Mouse (Mus musculus) stomach, postnatal 0 days (tissue): ENCODE results near the gene Efnb3. TPM values are rescaled to one million over a fixed set of nuclear protein-coding genes. Genes with fewer than 3 reads are reported as not detected.

Source experiments
- ATAC-seq: fragments of 200-750 bp; cut with Nextera tagmentation; 2 replicates; pipeline ENCODE4 v1.8.0; 2017; ENCODE audit not compliant: low FRiP score, low TSS enrichment
- DNase-seq: peaks from one replicate; pipeline ENCODE4 v3.0.0-alpha.2; 2016; ENCODE audit warnings: low spot score
- H3K27ac ChIP-seq: fragments of 300-500 bp; sonication (generic); replicated peaks from 2 replicates; pipeline ENCODE4 v1.5.1; 2014; ENCODE audit warnings: mild to moderate bottlenecking, control low read depth
- H3K27me3 ChIP-seq: fragments of 300-500 bp; sonication (generic); 2 replicates; pipeline ENCODE4 v1.6.1; 2014; ENCODE audit warnings: low read length; ENCODE audit not compliant: control insufficient read depth, insufficient read depth
- H3K36me3 ChIP-seq: fragments of 300-500 bp; sonication (generic); 2 replicates; pipeline ENCODE4 v1.6.1; 2014; ENCODE audit warnings: low read length, mixed read lengths; ENCODE audit not compliant: control insufficient read depth, insufficient read depth
- H3K4me1 ChIP-seq: fragments of 300-500 bp; sonication (generic); replicated peaks from 2 replicates; pipeline ENCODE4 v1.6.1; 2014; ENCODE audit warnings: antibody characterized with exemption; ENCODE audit not compliant: control insufficient read depth, insufficient read depth
- H3K4me2 ChIP-seq: fragments of 300-500 bp; sonication (generic); replicated peaks from 2 replicates; pipeline ENCODE4 v1.6.1; 2014; ENCODE audit warnings: low read depth, mild to moderate bottlenecking, control low read depth, moderate library complexity
- H3K4me3 ChIP-seq: fragments of 300-500 bp; sonication (generic); 2 replicates; pipeline ENCODE4 v1.5.1; 2014; ENCODE audit warnings: low read depth, low read length, control low read depth
- H3K9ac ChIP-seq: fragments of 300-500 bp; sonication (generic); 2 replicates; pipeline ENCODE4 v1.6.1; 2014; ENCODE audit warnings: mild to moderate bottlenecking, low read length, control low read depth, mixed read lengths
- H3K9me3 ChIP-seq: fragments of 300-500 bp; sonication (generic); 2 replicates; pipeline ENCODE4 v1.6.1; 2016; ENCODE audit warnings: low read length; ENCODE audit not compliant: control insufficient read depth
- CTCF ChIP-seq: IDR thresholded peaks from 2 replicates; pipeline ENCODE4 v1.5.1; 2016; ENCODE audit warnings: antibody characterized with exemption, low read depth, mild to moderate bottlenecking, moderate library complexity
- EP300 ChIP-seq: optimal IDR thresholded peaks from 2 replicates; pipeline ENCODE3; 2016; ENCODE audit warnings: antibody characterized with exemption
- WGBS: fragments of 180-500 bp; shearing (Covaris S2); extraction: QIAGEN DNeasy Blood & Tissue Kit; methylation state at CpG from one replicate; pipeline ENCODE4 v1.1.7; 2014; 5-methylcytosine and 5-hydroxymethylcytosine counted together
- polyA plus RNA-seq: library from polyadenylated mRNA; unstranded; fragments of >200 nt; fragmentation: Nextera tagmentation; extraction: Ambion mirVana; gene quantifications from 2 replicates; pipeline ENCODE4 v1.2.1, GENCODE M21; 2015

Gene Efnb3
- polyA plus RNA-seq, 1 experiment from 2014 or later, result 3.9 TPM

DNA sequence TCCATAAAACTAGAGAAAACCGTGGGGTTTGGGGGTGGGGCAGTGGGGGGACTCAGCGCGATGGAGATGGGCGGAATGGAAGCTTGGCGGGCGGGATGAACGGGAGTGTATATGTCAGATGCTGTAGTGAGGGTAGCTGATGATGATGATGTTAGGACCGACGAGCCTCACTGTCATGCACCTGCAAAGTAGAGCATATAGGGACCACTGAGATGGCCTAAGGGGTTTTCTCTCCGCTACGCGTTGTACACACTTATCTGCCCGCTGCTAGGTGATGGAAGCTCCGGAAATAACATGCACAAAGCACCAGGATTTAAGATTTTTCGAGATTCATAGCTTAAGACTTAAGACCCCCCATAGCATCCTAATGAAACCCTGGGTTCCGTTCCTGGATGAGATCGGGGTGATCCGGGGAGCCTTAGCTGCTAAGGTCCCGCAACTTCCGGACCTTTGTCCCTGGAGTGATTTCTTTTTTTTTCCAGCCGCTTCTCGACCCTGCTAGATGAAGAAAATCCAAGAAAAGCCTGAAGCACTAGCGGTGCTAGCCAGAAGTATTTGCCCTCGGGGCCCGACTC lies 20.7 kb upstream of the Efnb3 start:
- Histone ChIP-seq H3K36me3 (no peaks in the 10 kb centered on the region), H3K4me2 (peak overlapping the region; percentile 66), H3K9ac (peak overlapping the region; percentile 74), H3K27me3 (no peaks in the 10 kb centered on the region), H3K27ac (peak overlapping the region; percentile 96), H3K9me3 (no peaks in the 10 kb centered on the region), H3K4me1 (0 out of 2 replicates have a peak, but pooled peaks cover 8% of the 10 kb centered on the region), H3K4me3 (peak overlapping the region; percentile 48)
- no peak for TF ChIP-seq CTCF
- no peak for TF ChIP-seq EP300
- no peak for ATAC-seq
- WGBS, result under 1% methylated on average over 25 of the region's 25 CpGs
- no peak for DNase-seq

DNA sequence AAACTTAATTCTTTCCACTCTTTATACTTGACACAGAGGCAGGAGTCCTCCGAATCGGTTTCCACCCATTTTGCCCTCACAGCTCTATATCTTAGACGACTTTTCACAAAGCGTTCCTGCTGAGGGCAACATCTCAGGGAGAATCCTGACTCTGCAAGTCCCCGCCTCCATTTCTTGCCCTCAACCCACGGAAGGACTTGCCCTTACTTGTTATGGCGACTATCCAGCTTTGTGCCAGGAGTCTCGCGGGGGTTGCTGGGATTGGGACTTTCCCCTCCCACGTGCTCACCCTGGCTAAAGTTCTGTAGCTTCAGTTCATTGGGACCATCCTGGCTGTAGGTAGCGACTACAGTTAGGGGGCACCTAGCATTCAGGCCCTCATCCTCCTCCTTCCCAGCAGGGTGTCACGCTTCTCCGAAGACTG lies 20.1 kb upstream of the Efnb3 start, which contains the start of the genes Wrap53 and Trp53:
Gene Wrap53 (minus strand): TSS at position 165 of the 424 bp plus-strand sequence.
Gene Trp53 (plus strand): TSS at position 269 of the 424 bp plus-strand sequence.
- peak within 1 kb of the TSS; percentile 74 for H3K9ac ChIP-seq
- H3K4me3 ChIP-seq, result peak within 1 kb of the TSS; percentile 48
- H3K9me3 ChIP-seq, result no peaks in the 10 kb centered on the region
- peak within 1 kb of the TSS; percentile 96 for H3K27ac ChIP-seq
- peak; percentile 69 for ATAC-seq
- H3K27me3 ChIP-seq, result no peaks in the 10 kb centered on the region
- peak within 1 kb of the TSS; percentile 93 for H3K4me2 ChIP-seq
- H3K36me3 ChIP-seq, result no peaks in the 10 kb centered on the region
- H3K4me1 ChIP-seq, result 0 out of 2 replicates have a peak, but pooled peaks cover 8% of the 10 kb centered on the region
- 0% methylated on average over 13 of the region's 13 CpGs for WGBS
- peak; percentile 93 for DNase-seq
- TF ChIP-seq EP300, result no peak
- peak; percentile 29; the same call in 1 of the 2 replicates for TF ChIP-seq CTCF

DNA sequence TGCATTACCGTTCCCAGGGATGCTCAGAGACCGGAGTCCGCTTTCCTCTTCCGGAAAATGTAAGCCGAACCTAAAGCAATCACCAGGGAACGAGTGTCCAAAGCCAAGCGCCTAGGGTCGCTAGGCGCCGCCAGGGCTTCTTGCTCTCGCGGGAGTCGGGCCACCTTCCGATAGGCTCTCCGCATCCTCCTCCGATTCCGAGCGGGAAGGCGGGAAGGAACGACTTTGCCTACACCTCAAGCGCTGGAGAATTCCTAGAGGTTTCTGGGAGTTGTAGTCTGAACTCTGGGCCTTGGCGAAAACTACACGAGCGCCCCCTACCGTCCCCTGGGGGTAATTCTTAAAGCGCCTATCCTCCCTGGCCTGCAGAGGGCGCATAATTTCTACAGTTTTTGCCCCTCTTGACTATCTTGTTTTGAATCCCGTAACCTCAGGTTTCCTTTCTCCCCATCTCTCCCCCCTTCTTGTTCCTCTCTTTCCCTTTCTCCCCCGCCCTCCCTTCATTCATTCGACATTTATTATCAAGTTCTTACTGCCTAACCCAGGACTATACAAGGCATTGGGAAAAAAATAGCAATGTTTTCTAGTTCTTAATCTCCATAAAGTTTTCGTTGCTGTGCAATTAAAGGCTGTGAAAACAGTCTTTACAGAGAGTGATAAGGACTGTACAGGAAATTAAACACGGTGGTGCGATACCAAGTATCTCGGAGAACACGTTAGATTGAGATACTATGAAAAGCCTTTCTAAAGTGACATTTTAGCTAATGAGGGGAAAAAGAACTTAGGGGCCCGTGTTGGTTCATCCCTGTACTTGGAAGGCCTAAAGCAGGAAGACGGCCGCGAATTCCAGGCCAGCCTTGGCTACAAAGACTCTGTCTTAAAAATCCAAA lies 19.4 kb upstream of the Efnb3 start:
- H3K27ac ChIP-seq, result peak overlapping the region; percentile 96
- peak; percentile 91 for ATAC-seq
- H3K4me1 ChIP-seq, result 0 out of 2 replicates have a peak, but pooled peaks cover 8% of the 10 kb centered on the region
- no peaks in the 10 kb centered on the region for H3K27me3 ChIP-seq
- TF ChIP-seq CTCF, result peak; percentile 100
- TF ChIP-seq EP300, result peak; percentile 89
- 1% methylated on average over 39 of the region's 39 CpGs for WGBS
- no peaks in the 10 kb centered on the region for H3K36me3 ChIP-seq
- DNase-seq, result peak; percentile 97
- peak overlapping the region; percentile 93 for H3K4me2 ChIP-seq
- peak overlapping the region; percentile 74 for H3K9ac ChIP-seq
- H3K9me3 ChIP-seq, result no peaks in the 10 kb centered on the region
- H3K4me3 ChIP-seq, result peak overlapping the region; percentile 48

DNA sequence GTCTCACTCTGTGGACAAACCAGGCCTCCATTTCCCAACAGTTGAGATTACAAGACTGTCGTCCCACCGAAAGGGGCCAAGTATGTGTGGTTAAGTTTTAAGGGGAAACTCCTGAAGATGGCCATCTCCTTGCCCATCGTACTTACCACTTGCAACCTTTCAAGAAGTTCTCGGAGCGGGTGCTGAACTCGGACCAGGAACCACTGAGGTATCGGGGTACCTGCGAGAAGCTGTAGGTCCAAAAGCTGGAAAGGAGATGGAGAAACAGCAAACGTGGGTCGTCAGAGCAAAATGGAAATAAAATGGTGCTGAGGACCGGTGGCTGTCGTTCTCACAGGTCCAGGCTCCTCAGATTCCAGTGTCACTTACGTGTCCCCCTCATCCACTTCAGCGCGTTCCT lies 18.3 kb upstream of the Efnb3 start:
- Histone ChIP-seq H3K4me1 (0 out of 2 replicates have a peak, but pooled peaks cover 8% of the 10 kb centered on the region), H3K4me3 (peak overlapping the region; percentile 48), H3K9me3 (no peaks in the 10 kb centered on the region), H3K36me3 (no peaks in the 10 kb centered on the region), H3K27me3 (no peaks in the 10 kb centered on the region), H3K4me2 (peak overlapping the region; percentile 93), H3K27ac (no peak overlapping the region; the same call in 1 of the 2 replicates), H3K9ac (peak overlapping the region; percentile 74)
- DNase-seq (no peak), ATAC-seq (no peak)
- WGBS, result 11% methylated on average over 15 of the region's 15 CpGs
- TF ChIP-seq EP300, result no peak
- no peak for TF ChIP-seq CTCF

DNA sequence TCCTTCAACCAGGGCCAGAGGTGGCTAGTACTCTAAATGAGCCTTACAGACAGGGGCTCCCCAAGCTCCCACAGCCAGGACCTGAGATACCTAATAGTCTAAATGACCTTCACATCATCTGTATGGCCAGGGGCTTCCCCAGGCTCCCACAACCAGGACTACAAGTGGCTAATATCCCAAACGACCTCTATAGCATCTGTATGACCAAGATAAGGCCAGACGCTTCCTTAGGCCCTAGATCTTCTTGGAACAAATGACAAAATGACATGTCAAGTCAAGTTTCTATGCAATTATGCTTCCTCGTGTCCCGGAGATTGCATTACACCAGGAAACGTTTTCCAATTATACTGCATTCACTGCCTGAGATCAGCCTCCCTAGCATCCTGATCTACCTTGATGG lies 16.3 kb upstream of the Efnb3 start:
- TF ChIP-seq EP300 (no peak), CTCF (no peak)
- DNase-seq (no peak), ATAC-seq (no peak)
- Histone ChIP-seq H3K9ac (no peak overlapping the region), H3K27me3 (no peaks in the 10 kb centered on the region), H3K4me3 (no peak overlapping the region), H3K27ac (no peak overlapping the region), H3K36me3 (0 out of 2 replicates have a peak, but pooled peaks cover 4% of the 10 kb centered on the region), H3K9me3 (no peaks in the 10 kb centered on the region), H3K4me1 (0 out of 2 replicates have a peak, but pooled peaks cover 8% of the 10 kb centered on the region), H3K4me2 (no peak overlapping the region)
- 53% methylated on average over 5 of the region's 5 CpGs for WGBS
